Mouse (Mus musculus) heart, embryonic 10.5 days (tissue): ENCODE measurements around the gene Fance. TPM values are rescaled to one million over a fixed set of nuclear protein-coding genes. Genes with fewer than 3 reads are reported as not detected.
A peak's percentile ranks its signal among the peaks of the same experiment; 100 is the strongest.

Source experiments
- DNase-seq: peaks from one replicate; pipeline ENCODE4 v3.0.0-alpha.2; 2017; ENCODE audit warnings: low spot score
- H3K27ac ChIP-seq: fragments of 300-500 bp; sonication (generic); 2 replicates; pipeline ENCODE4 v1.5.1; 2016; ENCODE audit warnings: mild to moderate bottlenecking
- H3K27me3 ChIP-seq: fragments of 300-500 bp; sonication (generic); 2 replicates; pipeline ENCODE4 v1.6.1; 2016; ENCODE audit warnings: mild to moderate bottlenecking; ENCODE audit not compliant: poor library complexity, insufficient read depth, severe bottlenecking
- H3K36me3 ChIP-seq: fragments of 300-500 bp; sonication (generic); 2 replicates; pipeline ENCODE4 v1.6.1; 2016; ENCODE audit warnings: mild to moderate bottlenecking, moderate library complexity
- H3K4me1 ChIP-seq: fragments of 300-500 bp; sonication (generic); 2 replicates; pipeline ENCODE4 v1.6.1; 2016; ENCODE audit warnings: mild to moderate bottlenecking
- H3K4me3 ChIP-seq: fragments of 300-500 bp; sonication (generic); 2 replicates; pipeline ENCODE4 v1.5.1; 2016; ENCODE audit warnings: mild to moderate bottlenecking, moderate library complexity
- H3K9me3 ChIP-seq: fragments of 300-500 bp; sonication (generic); 2 replicates; pipeline ENCODE4 v1.6.1; 2016; ENCODE audit warnings: mild to moderate bottlenecking, moderate library complexity
- WGBS: fragments of 180-500 bp; shearing (Covaris S2); methylation state at CpG from one replicate; pipeline ENCODE4 v1.1.7; 2016; 5-methylcytosine and 5-hydroxymethylcytosine counted together
- polyA plus RNA-seq: library from polyadenylated mRNA; unstranded; fragments of >200 nt; fragmentation: Nextera tagmentation; extraction: Ambion mirVana; gene quantifications from 2 replicates; pipeline ENCODE4 v1.2.1, GENCODE M21; 2016

The Fance gene
- polyA plus RNA-seq, 1 experiment from 2014 or later = 30.6 TPM

DNA sequence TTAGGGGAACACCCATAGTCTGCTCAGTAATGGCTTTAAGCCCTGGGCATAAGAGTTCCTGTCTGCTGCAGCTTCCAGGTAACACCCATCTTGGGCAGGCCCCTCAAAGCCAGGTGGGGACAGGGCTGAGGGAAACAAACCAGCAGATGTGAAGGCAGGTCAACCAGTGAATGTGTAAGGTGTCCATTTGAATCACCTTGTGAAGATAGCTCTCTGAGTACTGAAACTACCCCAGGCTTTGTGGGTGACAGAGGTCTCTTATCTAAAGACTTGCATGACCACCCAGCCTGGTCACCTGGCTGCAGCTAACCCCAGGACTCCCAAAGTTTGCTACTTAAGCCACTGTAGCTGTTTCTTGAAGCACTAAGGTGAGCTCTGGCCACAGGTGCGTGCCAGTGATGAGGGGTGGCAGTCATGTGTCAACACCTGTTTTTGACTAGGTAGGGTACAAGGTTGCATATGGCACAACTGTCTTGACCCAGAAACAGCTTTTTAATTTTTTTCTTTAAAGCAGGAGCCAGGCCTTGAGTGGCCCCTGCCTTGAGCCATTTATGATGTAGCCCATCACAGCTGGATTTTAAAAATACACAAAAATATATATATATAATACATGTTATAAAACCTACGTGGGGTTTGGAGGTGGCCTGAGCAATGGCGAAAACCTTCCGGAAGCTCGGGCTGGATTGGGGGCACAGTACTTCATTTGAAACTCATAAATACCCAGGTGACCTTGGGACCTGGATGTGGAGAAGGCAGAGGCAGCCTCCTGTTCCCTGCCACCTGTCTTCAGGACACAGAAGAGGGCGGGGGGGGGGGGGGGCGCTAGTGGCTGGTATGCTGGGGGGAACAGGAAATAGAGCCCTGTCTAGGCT, 18.2 kb downstream of the Fance start:
- H3K4me1 ChIP-seq = peaks cover 72% of the 10 kb centered on the region
- DNase-seq = no peak
- H3K27me3 ChIP-seq = no peaks in the 10 kb centered on the region
- H3K27ac ChIP-seq = peak overlapping the region; percentile 75
- H3K36me3 ChIP-seq = peaks cover 69% of the 10 kb centered on the region
- H3K9me3 ChIP-seq = no peaks in the 10 kb centered on the region
- 37% methylated on average over 5 of the region's 7 CpGs for WGBS
- H3K4me3 ChIP-seq = 0 out of 2 replicates have a peak overlapping the region, but pooled peaks have one; percentile 1

DNA sequence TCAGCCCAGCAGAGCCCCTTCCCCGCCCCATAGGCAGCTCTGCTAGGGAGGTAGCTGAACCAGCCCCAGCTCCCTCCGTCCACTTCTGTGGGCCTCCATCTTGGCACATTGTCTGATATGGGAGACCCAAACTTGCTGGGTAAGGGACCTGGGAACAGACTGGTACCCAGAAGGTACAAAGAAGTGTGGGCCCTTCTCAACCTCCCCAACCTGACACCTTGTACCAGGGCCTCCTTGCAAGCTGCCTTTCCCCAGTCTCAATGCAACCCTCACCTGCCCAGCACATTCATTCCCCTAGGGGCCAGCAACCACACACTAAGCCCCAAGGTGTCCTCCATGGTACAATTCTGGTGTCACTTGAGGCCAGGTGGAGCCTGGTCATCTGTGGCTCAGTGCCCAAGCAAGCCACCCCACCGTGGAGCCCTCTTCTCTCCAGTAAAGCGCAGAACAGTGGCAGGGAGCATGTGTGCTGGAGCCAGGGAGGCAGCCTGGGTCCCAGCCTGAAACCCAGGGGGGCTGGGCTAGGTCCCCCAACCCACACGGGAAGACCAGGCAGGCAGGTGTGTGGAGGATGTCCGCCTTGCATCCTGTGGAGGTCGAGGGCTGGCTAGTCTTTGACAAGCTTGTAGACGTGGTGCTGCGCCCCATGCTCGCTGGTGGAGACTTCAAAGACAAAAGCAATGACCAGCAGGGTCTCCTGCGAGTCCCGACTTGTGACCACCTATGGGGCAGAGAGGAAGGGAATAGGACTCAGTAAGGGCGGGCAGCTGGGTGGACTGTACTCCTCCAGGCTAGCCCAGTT, 19.0 kb downstream of the Fance start:
- DNase-seq = no peak
- Histone ChIP-seq H3K27ac (peak overlapping the region; percentile 75), H3K4me3 (0 out of 2 replicates have a peak overlapping the region, but pooled peaks have one; percentile 1), H3K4me1 (peaks cover 70% of the 10 kb centered on the region), H3K9me3 (no peaks in the 10 kb centered on the region), H3K27me3 (no peaks in the 10 kb centered on the region), H3K36me3 (peaks cover 74% of the 10 kb centered on the region)
- 47% methylated on average over 13 of the region's 13 CpGs for whole genome bisulfite sequencing

DNA sequence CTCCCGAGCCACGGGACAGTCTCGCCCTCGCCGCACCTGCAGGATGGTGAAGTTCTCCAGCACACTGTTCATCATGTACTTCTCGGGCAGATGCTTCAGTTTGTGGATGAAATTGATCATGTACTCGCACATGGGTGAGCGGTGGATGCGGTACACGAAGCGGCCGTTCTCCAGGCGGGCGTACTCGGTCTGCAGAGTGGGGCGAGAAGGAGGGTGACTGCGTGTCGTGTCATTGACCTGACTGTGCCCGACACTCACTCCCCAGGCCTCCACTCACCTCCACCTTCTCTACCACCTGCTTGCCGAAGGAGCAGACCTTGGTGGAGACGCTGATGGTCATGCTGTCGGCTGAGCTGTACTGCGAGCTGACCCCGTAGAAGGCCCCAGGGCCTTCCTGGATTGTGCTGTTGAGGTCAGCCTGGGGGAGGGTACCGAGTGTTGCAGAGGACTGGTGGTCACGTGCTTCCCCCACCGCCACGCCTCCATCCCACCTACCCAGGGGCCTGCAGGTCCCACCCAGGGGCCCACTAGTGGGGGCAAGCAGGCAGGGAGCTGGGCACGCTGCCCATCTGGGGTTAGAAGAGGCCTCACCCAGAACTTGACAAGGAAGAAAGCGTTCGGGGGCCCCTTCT, 19.7 kb downstream of the Fance start:
- H3K9me3 ChIP-seq = no peaks in the 10 kb centered on the region
- no peaks in the 10 kb centered on the region for H3K27me3 ChIP-seq
- H3K4me3 ChIP-seq = peak overlapping the region; percentile 12
- peaks cover 81% of the 10 kb centered on the region for H3K36me3 ChIP-seq
- no peak for DNase-seq
- peak overlapping the region; percentile 75 for H3K27ac ChIP-seq
- 60% methylated on average over 31 of the region's 31 CpGs for WGBS
- peaks cover 63% of the 10 kb centered on the region for H3K4me1 ChIP-seq

DNA sequence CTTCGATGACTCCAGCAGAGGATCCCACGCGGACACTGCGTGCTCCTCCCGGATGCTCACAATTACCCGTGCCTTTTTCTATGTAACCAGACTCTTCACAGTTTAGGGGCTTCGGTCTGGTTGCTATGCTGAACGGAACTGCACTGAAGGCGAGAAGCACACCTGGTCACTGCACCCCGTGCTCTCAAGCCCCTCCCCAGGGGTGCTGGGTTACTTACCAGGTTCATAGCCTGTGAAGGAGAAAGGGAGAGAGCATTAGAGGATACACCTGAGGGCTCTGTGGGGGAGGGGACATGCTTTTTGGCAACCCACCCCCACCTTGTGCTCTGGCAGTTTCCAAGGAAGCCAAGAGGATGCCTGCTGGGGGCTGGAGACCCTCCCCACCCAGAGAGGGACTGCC, 21.9 kb downstream of the Fance start:
- Histone ChIP-seq H3K36me3 (peaks cover 90% of the 10 kb centered on the region), H3K9me3 (0 out of 2 replicates have a peak, but pooled peaks cover 4% of the 10 kb centered on the region), H3K4me3 (no peak overlapping the region), H3K27ac (no peak overlapping the region), H3K4me1 (peaks cover 56% of the 10 kb centered on the region), H3K27me3 (no peaks in the 10 kb centered on the region)
- no peak for DNase-seq
- WGBS = 80% methylated on average over 10 of the region's 10 CpGs

DNA sequence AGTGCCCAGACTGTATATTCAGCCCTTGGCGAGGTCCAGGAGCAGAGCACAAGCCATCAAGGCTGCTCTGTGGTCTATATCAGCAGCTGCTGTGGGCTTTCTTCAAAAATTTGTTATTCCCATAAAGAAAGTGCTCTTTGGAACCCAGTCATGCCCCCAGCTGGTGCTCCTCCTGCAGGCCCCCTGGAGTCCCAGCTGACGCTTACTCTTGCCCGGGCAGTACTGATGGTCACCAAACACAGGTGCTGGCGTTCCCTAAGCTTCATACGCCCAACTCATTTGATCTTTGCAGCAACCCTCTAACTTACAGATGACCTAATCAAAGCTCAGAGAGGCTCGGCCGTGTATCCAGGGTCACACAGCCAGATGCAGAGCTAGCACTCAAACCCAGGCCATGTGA, 24.2 kb downstream of the Fance start:
- Histone ChIP-seq H3K9me3 (0 out of 2 replicates have a peak, but pooled peaks cover 4% of the 10 kb centered on the region), H3K27me3 (no peaks in the 10 kb centered on the region), H3K4me3 (no peak overlapping the region), H3K36me3 (peaks cover 73% of the 10 kb centered on the region), H3K4me1 (peaks cover 55% of the 10 kb centered on the region), H3K27ac (no peak overlapping the region)
- 90% methylated on average over 7 of the region's 7 CpGs for WGBS
- DNase-seq = no peak

DNA sequence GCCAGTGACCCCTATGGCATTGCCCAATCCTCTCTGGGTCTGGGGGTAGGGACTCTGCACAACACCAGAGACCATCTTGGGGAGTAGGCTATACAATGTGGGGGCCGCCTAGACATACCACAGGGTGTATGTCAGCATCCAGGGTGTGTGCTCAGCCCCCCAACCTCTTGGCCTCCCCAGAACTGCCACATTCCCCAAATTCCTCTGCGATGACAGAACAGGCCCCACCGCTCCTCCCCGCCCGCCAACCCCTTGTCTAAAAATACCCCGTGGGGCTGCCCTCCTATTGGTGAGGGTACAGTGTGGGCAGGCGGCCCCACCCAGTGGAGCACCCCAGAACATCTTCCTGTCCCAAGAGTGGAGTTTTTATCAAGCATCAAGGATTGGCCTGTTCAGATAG, 27.3 kb downstream of the Fance start:
- Histone ChIP-seq H3K27me3 (peaks cover 5% of the 10 kb centered on the region; the same call in 1 of the 2 replicates), H3K4me1 (peaks cover 64% of the 10 kb centered on the region), H3K4me3 (peak overlapping the region; percentile 47), H3K27ac (peak overlapping the region; percentile 87), H3K36me3 (peaks cover 47% of the 10 kb centered on the region), H3K9me3 (0 out of 2 replicates have a peak, but pooled peaks cover 4% of the 10 kb centered on the region)
- DNase-seq = no peak
- 34% methylated on average over 7 of the region's 7 CpGs for WGBS

DNA sequence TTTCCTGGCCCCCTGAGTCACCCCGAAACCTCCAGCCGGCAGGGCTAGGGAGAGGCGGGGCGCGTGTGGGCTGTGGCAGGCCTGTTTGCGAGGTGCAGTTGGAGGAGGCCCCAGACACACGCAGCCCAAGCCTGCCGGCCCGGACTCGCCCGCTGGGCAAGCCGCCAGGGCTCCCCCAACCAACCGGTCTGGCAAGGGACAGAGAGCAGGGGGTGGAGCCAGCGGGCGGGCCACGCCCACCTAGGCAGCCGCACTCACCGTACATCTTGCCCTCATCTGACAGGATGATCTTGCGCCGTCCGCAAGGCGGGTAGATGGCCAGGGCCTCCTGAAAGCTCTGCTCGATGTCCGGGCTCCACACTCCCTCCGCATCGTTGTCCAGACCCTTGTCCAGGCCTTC, 27.8 kb downstream of the Fance start:
- H3K36me3 ChIP-seq = peaks cover 42% of the 10 kb centered on the region
- DNase-seq = peak; percentile 93
- H3K4me3 ChIP-seq = peak overlapping the region; percentile 47
- WGBS = 3% methylated on average over 26 of the region's 26 CpGs
- peaks cover 65% of the 10 kb centered on the region for H3K4me1 ChIP-seq
- 0 out of 2 replicates have a peak, but pooled peaks cover 4% of the 10 kb centered on the region for H3K9me3 ChIP-seq
- H3K27ac ChIP-seq = peak overlapping the region; percentile 87
- peaks cover 8% of the 10 kb centered on the region; the same call in 1 of the 2 replicates for H3K27me3 ChIP-seq

DNA sequence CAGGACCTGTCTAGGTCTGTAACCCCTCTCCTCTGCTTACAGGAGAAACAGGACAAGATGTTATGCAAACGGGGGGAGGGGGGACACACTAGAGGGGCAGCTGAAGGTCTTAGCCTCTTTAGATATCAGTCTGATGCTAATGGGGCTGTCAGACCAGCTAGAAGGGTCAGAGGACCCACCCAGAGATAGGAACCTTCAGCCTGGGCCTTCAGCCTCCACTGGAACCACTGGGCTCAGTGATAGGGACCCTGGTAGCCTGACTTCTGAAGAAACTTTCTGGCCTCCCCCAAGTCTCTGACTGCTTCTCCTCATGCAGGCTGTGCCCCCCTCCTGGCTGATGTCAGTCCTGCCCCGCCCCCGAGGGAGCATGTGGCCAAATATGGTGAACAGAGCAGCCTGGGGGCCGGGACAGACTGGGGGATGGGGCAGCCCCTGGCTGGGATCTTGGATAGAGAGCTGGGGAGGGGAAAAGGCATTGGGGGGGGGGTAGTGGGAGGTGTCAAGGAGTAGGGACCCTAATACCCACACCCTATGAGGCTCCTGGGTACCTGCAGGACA, 30.8 kb downstream of the Fance start:
- Histone ChIP-seq H3K36me3 (peaks cover 18% of the 10 kb centered on the region), H3K27me3 (peaks cover 9% of the 10 kb centered on the region; the same call in 1 of the 2 replicates), H3K4me1 (peaks cover 86% of the 10 kb centered on the region), H3K27ac (peak overlapping the region; percentile 91), H3K4me3 (peak overlapping the region; percentile 47), H3K9me3 (0 out of 2 replicates have a peak, but pooled peaks cover 4% of the 10 kb centered on the region)
- peak; percentile 90 for DNase-seq
- 18% methylated on average over 4 of the region's 4 CpGs for WGBS

DNA sequence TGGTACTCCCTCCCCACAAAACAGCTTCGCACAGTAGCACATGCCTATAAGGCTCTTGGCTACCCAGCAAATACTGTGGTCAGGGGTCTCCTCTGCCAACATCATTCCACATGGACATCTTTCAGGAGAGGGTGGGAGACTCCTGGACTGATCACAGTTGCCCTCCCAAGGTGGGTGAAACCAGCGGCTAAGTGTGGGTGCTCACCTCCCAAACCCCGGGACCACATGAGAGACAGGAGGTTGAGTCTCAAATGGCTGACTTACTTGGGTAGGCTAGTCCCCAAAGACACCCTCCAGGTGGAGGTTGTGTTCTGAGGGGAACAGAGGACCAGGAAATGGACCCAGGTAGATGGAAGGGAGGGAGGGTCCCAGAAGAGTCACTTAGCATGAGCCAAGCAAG, 31.4 kb downstream of the Fance start:
- peaks cover 91% of the 10 kb centered on the region for H3K4me1 ChIP-seq
- peak overlapping the region; percentile 91 for H3K27ac ChIP-seq
- no peak for DNase-seq
- H3K9me3 ChIP-seq = 0 out of 2 replicates have a peak, but pooled peaks cover 2% of the 10 kb centered on the region
- H3K27me3 ChIP-seq = peaks cover 9% of the 10 kb centered on the region; the same call in 1 of the 2 replicates
- peak overlapping the region; percentile 47 for H3K4me3 ChIP-seq
- H3K36me3 ChIP-seq = peaks cover 13% of the 10 kb centered on the region
- 19% methylated on average over 3 of the region's 3 CpGs for WGBS

DNA sequence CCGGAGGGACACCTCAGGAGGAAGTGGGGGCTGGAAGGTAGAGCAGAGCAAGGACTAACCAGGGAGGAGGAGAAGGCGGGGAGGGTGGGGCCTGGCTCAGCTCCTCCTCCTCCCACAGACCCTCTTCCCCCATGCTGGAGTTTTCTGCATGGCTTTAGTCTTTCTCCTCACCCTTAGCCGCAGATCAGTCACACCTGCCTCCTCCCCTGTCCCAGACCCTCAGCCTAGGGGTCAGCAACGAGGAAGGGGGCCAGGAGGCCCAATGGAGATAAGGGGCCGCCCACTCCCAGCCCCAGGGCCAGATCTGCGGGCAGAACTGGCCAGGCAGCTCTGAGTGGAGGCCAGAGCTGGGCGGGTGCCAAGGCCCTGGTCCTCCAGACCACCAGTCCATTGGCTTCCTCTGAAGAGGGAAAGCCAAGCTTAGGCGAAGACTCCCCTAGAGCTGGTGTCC, 32.0 kb downstream of the Fance start:
- H3K4me1 ChIP-seq = peaks cover 86% of the 10 kb centered on the region
- DNase-seq = no peak
- peak overlapping the region; percentile 91 for H3K27ac ChIP-seq
- peaks cover 6% of the 10 kb centered on the region for H3K36me3 ChIP-seq
- 5% methylated on average over 7 of the region's 8 CpGs for WGBS
- peaks cover 9% of the 10 kb centered on the region; the same call in 1 of the 2 replicates for H3K27me3 ChIP-seq
- H3K4me3 ChIP-seq = peak overlapping the region; percentile 47
- no peaks in the 10 kb centered on the region for H3K9me3 ChIP-seq

DNA sequence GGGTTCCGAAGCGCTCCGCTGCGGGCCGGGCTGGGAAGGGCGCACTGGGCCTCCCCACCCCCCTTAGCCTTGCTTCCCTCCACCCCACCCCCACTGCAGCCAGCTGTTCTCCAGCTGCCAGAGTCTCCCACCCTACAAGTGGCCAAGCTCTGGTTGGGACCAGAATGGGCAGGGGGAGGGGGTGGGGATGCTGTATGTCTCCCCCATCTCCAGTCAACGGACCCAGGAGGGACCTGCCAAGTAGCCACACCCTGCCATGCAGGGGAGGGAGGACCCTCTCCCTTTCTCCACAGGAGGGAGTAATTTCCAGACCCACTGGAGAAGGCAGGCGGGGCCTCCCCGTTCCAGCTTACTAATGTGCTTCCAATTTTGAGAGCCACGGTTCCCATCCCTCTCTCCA, 32.6 kb downstream of the Fance start:
- Histone ChIP-seq H3K36me3 (peaks cover 3% of the 10 kb centered on the region; the same call in 1 of the 2 replicates), H3K27ac (peak overlapping the region; percentile 91), H3K27me3 (peaks cover 9% of the 10 kb centered on the region; the same call in 1 of the 2 replicates), H3K9me3 (no peaks in the 10 kb centered on the region), H3K4me3 (peak overlapping the region; percentile 47), H3K4me1 (peaks cover 84% of the 10 kb centered on the region)
- DNase-seq = no peak
- WGBS = 8% methylated on average over 10 of the region's 10 CpGs

DNA sequence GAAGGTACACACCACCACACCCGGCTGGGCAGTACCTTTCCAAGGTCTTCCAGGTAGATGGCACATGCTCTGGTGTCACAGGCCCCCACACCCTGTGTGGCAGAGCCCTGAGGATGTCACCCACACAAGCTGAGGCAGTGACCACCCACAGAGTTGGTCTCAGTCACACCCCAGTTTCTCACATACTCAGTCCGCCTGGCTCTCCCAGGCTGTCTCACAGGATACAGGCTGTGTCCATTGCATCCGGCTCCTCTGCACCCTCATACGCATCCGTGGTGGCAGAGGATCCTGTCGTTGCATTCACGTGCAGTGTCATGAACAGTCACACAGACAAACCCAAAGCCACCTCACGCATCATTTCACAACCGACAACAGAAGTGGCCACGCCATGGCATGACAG, 34.0 kb downstream of the Fance start:
- Histone ChIP-seq H3K27ac (no peak overlapping the region), H3K36me3 (peaks cover 3% of the 10 kb centered on the region; the same call in 1 of the 2 replicates), H3K4me1 (peaks cover 86% of the 10 kb centered on the region), H3K27me3 (peaks cover 23% of the 10 kb centered on the region), H3K9me3 (no peaks in the 10 kb centered on the region), H3K4me3 (no peak overlapping the region)
- no peak for DNase-seq
- WGBS = 79% methylated on average over 10 of the region's 10 CpGs
